Mouse (Mus musculus) olfactory bulb, adult 2 months (tissue): ENCODE results near the gene Chfr. TPM values are rescaled to one million over a fixed set of nuclear protein-coding genes. Genes with fewer than 3 reads are reported as not detected.
"Not testable (repeated sequence)": the region's sequence is repeated elsewhere in the genome, so short reads cannot be mapped to it uniquely, and the experiment has no call there.

Experiments
- H3K27ac ChIP-seq: fragments of 200-500 bp; 2 replicates; pipeline ENCODE4 v1.5.1; 2012; ENCODE audit warnings: low read depth, low read length; ENCODE audit not compliant: insufficient read depth
- H3K4me1 ChIP-seq: fragments of 200-500 bp; 2 replicates; pipeline ENCODE4 v1.6.1; 2012; ENCODE audit warnings: low read length; ENCODE audit not compliant: control insufficient read depth, insufficient read depth
- H3K4me3 ChIP-seq: fragments of 200-500 bp; 2 replicates; pipeline ENCODE4 v1.5.1; 2012; ENCODE audit warnings: mild to moderate bottlenecking, low read depth, low read length, moderate library complexity; ENCODE audit not compliant: insufficient read depth
- CTCF ChIP-seq: fragments of 200-500 bp; IDR thresholded peaks from 2 replicates; pipeline ENCODE4 v1.5.1; 2012; ENCODE audit warnings: low read depth, mild to moderate bottlenecking, low read length, moderate library complexity; ENCODE audit not compliant: insufficient read depth
- POLR2A ChIP-seq: fragments of 200-500 bp; IDR thresholded peaks from 2 replicates; pipeline ENCODE4 v1.6.1; 2012; ENCODE audit warnings: mild to moderate bottlenecking, low read depth, low read length, moderate library complexity; ENCODE audit not compliant: insufficient read depth
- WGBS: fragments of 180-500 bp; shearing (Covaris S2); methylation state at CpG from one replicate; pipeline ENCODE4 v1.1.7; 2018; 5-methylcytosine and 5-hydroxymethylcytosine counted together
- polyA plus RNA-seq: library from polyadenylated mRNA; stranded (reverse); fragments of >200 nt; gene quantifications from 2 replicates; pipeline ENCODE4 v1.2.4, GENCODE M21; 2012; ENCODE audit warnings: low replicate concordance; ENCODE audit not compliant: missing spikeins, insufficient read depth, insufficient read length

The Chfr gene
- polyA plus RNA-seq, 1 experiment = not detected

DNA sequence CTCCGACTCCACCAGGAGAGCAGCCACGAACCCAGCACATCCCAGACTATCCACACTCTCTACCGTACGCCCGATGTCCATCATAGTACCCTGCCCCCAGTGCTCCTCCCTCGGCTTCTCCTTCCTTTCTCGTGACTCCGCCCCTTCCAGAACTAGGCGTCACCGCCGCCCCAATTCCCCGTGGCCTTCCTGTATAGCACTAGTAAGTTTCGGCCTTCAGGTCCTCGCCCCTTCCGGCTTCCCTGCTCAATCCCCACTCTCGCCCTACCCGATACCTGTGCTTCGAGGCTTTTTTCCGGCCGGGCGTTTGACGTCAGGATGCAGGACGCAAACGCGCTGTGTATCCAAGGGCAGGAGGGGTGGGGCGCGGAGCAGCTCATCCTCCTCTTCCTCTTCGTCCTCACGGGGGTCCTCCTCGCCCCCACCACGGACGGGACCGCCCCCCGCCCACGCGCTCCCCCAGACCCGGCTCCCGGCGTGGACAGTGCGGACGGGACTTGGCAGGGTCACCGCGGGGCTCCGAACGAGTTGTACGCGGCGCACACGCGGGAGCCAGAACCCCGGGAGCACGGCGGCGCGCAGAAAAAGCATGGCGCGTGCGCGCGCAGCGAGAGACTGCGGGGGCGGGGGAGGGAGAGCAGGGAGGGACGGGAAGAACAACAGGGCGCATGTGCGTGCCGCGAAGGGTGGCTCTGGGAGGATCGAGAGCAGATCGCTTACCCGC is 27.9 kb upstream of the Chfr start, which contains the start of gene Gtpbp6:
TSS of gene Gtpbp6 (minus strand) at position 617 of the 724 bp plus-strand sequence.
- WGBS = under 1% methylated on average over 71 of the region's 71 CpGs
- Histone ChIP-seq H3K4me3 (peak within 1 kb of the TSS; percentile 97), H3K4me1 (peaks cover 13% of the 10 kb centered on the region), H3K27ac (peak within 1 kb of the TSS; percentile 90)
- TF ChIP-seq CTCF = 0 out of 2 replicates have a peak, but pooled peaks have one; percentile 4
- TF ChIP-seq POLR2A = peak; percentile 82

DNA sequence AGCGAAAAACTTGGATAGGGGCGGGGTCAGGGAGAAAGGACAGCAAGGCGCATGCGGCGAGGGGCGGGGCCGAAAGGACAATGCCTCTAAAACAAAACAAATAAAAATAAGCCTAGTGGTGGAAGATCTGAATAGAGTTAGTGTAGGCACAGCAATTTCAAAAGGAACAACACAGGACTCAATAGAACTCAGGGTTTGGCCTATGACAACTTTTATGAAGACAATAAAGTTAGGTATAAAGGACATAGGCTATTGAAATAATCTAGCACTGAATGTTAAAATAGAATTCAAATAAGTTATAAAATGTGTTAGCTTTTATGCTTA is 27.4 kb upstream of the Chfr start:
- TF ChIP-seq POLR2A (peak; percentile 8; the same call in 1 of the 2 replicates), CTCF (no peak)
- WGBS = 3% methylated on average over 7 of the region's 7 CpGs
- no peak overlapping the region for H3K27ac ChIP-seq
- H3K4me1 ChIP-seq = peaks cover 13% of the 10 kb centered on the region
- peak overlapping the region; percentile 97 for H3K4me3 ChIP-seq

DNA sequence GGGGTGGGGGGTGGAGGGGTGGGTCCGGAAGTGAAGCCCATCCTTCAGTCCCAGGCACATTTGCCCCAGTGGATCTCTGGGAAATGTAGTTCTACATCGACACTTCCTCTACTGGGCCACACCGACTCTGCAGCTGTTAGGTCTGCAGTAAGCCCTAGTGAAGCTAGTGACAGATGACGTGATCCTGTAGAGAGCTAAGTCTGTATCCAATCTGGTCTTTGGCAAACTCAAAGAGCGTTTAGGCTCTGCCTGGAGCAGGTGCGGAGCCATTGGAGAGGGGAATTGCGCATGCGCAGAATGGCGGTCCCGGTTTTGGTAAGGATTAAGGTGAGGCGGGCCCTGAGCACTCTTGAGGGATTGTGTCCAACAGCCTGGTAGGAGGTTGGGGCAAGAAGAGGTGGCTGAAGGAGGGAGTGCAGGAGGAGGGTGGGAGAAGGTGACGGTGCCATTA is 25.6 kb upstream of the Chfr start, which contains the start of gene Zfp605:
TSS of gene Zfp605 (plus strand) at position 102 of the 451 bp plus-strand sequence.
- Histone ChIP-seq H3K4me1 (peaks cover 13% of the 10 kb centered on the region), H3K4me3 (peak within 1 kb of the TSS; percentile 56), H3K27ac (peak within 1 kb of the TSS; percentile 74)
- WGBS = under 1% methylated on average over 12 of the region's 12 CpGs
- TF ChIP-seq CTCF = no peak
- TF ChIP-seq POLR2A = 0 out of 2 replicates have a peak, but pooled peaks have one; percentile 29

DNA sequence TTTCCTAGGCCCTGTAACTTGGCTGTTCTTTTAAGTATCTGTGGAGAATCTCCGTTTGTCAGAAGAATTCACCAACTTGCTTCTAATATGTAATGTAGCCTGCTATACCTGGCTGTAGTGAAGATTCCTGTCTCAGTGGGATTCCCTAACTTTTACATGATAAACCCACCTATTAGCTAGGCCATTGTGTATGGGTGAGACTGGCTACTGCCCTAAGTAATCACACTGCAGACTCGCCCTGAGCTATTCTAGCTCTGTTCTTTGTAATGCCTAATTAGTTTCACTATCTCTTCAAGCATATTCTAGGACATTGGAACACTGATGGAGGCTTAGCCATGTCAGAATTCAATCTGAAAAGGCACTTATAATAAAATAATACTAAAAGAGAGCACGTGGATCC is 13.3 kb upstream of the Chfr start:
- WGBS = 81% methylated on average over 3 of the region's 3 CpGs
- not testable (repeated sequence) for H3K4me3 ChIP-seq, H3K4me1 ChIP-seq, H3K27ac ChIP-seq

DNA sequence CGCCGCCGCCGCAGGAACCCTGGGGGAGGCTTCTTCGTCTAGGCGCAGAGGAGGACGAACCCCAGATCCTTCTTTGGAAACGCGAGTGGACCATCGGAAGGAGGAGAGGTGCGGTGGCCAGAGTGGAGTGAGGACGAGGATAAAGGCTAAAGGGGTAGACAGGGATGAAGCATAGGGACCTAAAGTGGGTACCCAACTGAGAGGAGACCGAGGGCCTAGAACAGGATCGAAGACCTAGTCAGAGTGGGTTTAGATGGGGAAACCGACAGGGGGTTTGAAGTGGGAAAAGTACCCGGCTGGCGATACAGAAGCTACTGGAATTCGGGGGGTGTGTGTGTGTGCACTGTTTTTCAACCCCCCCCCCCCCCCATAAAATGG is 434 bp downstream of the Chfr start:
- TF ChIP-seq POLR2A (no peak), CTCF (no peak)
- Histone ChIP-seq H3K4me3 (peak overlapping the region; percentile 96), H3K4me1 (peaks cover 4% of the 10 kb centered on the region), H3K27ac (peak overlapping the region; percentile 61; the same call in 1 of the 2 replicates)
- WGBS = 4% methylated on average over 18 of the region's 18 CpGs

DNA sequence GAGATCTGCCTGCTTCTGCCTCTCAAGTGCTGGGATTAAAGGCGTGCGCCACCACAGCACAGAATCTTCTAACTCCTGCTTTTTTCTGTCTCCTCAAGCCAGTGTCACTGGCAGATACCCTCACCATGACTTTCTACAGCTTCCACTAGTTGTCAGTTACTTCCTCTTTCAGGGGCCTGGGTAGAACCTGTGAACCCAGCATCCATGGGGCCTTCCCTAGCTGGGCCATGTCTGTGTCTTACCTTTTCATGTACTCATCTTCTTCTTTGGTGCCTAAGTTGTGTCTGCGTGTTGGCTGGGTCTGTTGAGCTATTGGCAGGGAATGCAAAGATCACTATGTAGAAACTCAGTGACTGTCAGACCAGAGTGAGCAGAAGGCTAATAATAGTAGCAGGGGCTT is 2.2 kb downstream of the Chfr start:
- H3K4me3 ChIP-seq = no peak overlapping the region
- no peak overlapping the region for H3K27ac ChIP-seq
- peaks cover 4% of the 10 kb centered on the region for H3K4me1 ChIP-seq
- TF ChIP-seq CTCF (no peak), POLR2A (no peak)
- 98% methylated on average over 3 of the region's 3 CpGs for WGBS

DNA sequence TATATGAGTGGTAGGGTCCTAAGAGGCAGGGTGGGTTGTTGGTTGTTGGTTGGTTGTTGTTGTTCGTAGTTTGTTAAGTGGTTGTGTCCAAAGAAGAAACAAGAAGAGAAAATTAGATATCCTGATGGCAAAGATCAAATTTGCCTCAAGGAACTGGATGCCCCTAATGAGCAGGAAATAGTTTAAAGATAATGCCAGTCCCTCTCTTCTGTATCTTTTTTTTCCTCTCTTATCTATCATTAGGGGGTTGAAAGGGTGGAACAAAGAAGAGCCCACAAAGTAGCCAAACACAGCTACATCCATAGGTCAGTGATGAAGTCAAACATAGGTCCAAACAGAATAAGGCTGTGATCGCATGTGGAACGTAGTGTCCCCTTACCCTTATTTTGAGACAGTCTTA is 3.7 kb downstream of the Chfr start:
- TF ChIP-seq CTCF (no peak), POLR2A (no peak)
- no peak overlapping the region for H3K4me3 ChIP-seq
- 95% methylated on average over 3 of the region's 3 CpGs for WGBS
- no peak overlapping the region for H3K27ac ChIP-seq
- H3K4me1 ChIP-seq = peaks cover 4% of the 10 kb centered on the region

DNA sequence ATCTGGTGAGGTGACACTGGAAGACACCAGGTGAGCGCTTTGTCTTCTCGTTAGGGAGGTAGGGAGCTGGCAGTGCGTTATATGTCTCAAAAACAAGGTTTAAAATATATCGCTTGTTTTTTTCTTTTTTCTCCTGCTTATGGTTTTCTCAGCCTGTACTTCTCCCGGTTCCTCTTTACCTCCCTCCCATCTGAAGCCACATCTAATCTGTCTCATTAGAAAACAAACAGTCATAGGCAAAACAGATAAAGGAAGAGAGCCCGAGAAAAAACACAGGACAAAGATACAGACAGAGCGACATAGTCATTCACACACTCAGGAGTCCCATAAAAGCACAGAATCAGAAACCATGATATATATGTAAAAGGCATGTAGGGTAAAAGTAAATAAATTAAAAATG is 4.8 kb downstream of the Chfr start:
- H3K27ac ChIP-seq = no peak overlapping the region
- no peak overlapping the region for H3K4me3 ChIP-seq
- TF ChIP-seq CTCF (no peak), POLR2A (no peak)
- peaks cover 4% of the 10 kb centered on the region for H3K4me1 ChIP-seq
- WGBS = 92% methylated on average over 7 of the region's 7 CpGs

DNA sequence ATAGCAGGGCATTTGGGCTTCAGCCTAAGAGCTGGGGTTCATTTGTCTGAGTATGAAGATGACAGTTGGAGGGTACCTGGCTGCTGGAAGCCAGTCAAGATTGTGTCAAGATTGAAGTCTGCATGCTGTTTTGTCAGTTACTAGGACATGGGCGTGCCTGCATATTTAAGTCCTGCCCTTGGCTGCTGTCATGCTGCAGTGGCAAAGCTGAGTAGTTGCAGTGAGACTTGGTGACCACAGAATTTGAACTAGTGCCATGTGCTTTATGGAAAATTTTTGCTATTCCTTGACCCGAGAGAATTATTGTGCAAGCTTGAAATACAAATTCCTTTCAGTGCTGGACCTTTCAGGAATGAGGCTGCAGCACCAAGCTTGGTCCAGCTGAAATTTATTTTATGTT is 6.7 kb downstream of the Chfr start:
- peaks cover 2% of the 10 kb centered on the region; the same call in 1 of the 2 replicates for H3K4me1 ChIP-seq
- TF ChIP-seq CTCF (no peak), POLR2A (no peak)
- no peak overlapping the region for H3K27ac ChIP-seq
- WGBS = 99% methylated on average over 2 of the region's 2 CpGs
- H3K4me3 ChIP-seq = no peak overlapping the region
